ENCODE assay signal across 21 mouse cellular contexts in the genomic region with DNA sequence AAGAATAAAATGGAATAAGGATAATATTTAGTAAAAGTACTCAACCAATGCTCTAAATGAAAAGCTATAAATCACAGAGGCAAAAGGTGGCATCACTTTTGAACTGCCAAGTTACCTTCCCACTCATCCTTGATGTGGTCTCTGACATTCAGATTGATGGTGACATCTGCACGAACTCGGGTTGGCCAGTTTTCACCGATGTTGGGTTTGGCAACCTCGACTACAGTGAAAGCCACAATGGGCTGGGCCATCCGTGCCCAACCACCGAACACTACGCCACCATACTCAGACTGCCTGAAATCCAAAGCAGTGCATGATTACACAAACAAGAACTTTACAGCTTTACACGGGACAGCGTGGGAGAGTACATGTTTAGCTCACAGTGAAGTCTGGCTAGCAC. TPM values are rescaled to one million over a fixed set of nuclear protein-coding genes. Genes with fewer than 3 reads are reported as not detected.
DNase-seq lines count a peak whose midpoint lies in the region.
"Had no signal": no experiment of that assay in that cellular context is flagged by ENCODE, and none has a peak within 500 bp of the region (broad histone marks: within the 10 kb centered on the region; RNA-seq: fewer than 3 reads in every experiment).

No protein-coding gene starts in this region.

- peak; percentile 75 for DNase-seq in heart, adult 11 months
- DNase-seq in heart, postnatal 4 days = no peak
- peak; percentile 72 for DNase-seq in CD4-positive helper T cell, adult 2 months (ENCODE audit: low read depth, low spot score)
- DNase-seq in gonadal fat pad, adult 2 months (ENCODE audit: low read depth) = peak; percentile 12
- peak; percentile 5 to 33 for DNase-seq in natural killer cell, adult 2 months (ENCODE audit: low spot score in 2 of 2)
- no peak for DNase-seq in cerebellum, postnatal 10 days
- DNase-seq in thymus, postnatal 0 days (ENCODE audit: low spot score) = no peak
- DNase-seq: adrenal gland, postnatal 14 days; cerebellum, adult 11 months; cerebellum, adult 9-10 months; embryo, embryonic 11 days; gastrocnemius, adult 2 months; heart, postnatal 36 days; kidney, adult 9 months; kidney, postnatal 14 days; layer of hippocampus, adult 9-11 months; liver; lung, adult 2 months; lung, postnatal 14 days; right cerebral cortex, postnatal 4 days; thymus, postnatal 25 days had no signal

RNA-seq across cellular contexts. Expression of a gene that starts 50.1 kb away (rescaled TPM):
- 10 to 100 TPM; 26.0 to 26.6 TPM for total RNA-seq in heart, postnatal 4 days (2021)
- 16.6 and 19.4 TPM in 2 replicates for polyA plus RNA-seq in gonadal fat pad, adult 2 months (2012; rRNA removed)
- 53.7 and 56.7 TPM in 2 replicates for polyA plus RNA-seq in thymus, postnatal 0 days (2015; fragmentation: Nextera tagmentation; extraction: Ambion mirVana)

Comparison
In these comparisons a context has a peak if more than half of its experiments do, and no peak if none do; other contexts are left out.
1. DNase-seq: peak in heart, adult 11 months (single experiment), CD4-positive helper T cell, adult 2 months (single experiment), gonadal fat pad, adult 2 months (single experiment) and natural killer cell, adult 2 months (2 of 2); none in heart, postnatal 4 days (single experiment), cerebellum, postnatal 10 days (0 of 2) and thymus, postnatal 0 days (single experiment).